Mouse (Mus musculus) liver, postnatal 0 days (tissue): Measurements from ENCODE around the gene Rapgef5.

ENCODE experiments used
- CTCF ChIP-seq: sonication (generic); IDR thresholded peaks from 2 replicates; pipeline ENCODE4 v1.5.1; 2016; ENCODE audit warnings: antibody characterized with exemption, low read depth
- EP300 ChIP-seq: IDR thresholded peaks from 2 replicates; pipeline ENCODE4 v1.6.1; 2016; ENCODE audit warnings: antibody characterized with exemption, low read depth, mild to moderate bottlenecking

- TF ChIP-seq CTCF (no peak), EP300 (peak; percentile 66)
Observed at GRCm38 (mm10) chr12:117663637-117664036, 147.4 kb downstream of the Rapgef5 start.
